21 mouse cellular contexts compared by ENCODE assay signal in the genomic region with DNA sequence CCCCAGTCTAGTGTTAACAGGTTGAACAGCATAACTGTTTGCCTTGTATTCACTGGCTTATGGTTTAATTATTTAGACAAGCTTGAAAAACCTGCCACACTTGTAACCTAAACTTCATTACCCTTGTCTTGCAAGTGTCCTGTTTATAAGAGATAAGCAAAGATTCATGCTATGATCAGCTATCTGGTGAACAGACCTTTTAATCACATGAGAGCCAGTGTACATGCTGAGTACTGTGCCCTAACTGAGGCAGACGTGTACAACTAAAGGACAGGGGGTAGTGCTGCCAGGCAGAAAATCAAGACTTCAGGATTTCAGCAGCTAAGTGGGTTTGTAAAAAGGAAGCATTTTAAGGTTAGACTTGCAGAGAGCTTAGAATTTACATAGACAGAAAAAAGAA. TPM values are rescaled to one million over a fixed set of nuclear protein-coding genes. Genes with fewer than 3 reads are reported as not detected.
DNase-seq lines count a peak whose midpoint lies in the region; ATAC-seq and TF ChIP-seq lines count a peak whose summit lies in the region.
"Had no signal": no experiment of that assay in that cellular context is flagged by ENCODE, and none has a peak within 500 bp of the region (broad histone marks: within the 10 kb centered on the region; RNA-seq: fewer than 3 reads in every experiment).

No protein-coding gene starts in this region.

- WGBS in liver, embryonic 13.5 days (ENCODE audit: insufficient replicate concordance) = 29% methylated on average over 1 of the region's 1 CpGs
- 49% methylated on average over 1 of the region's 1 CpGs for WGBS in lung, embryonic 16.5 days
- WGBS in lung, postnatal 0 days = 54% methylated on average over 1 of the region's 1 CpGs
- 92% methylated on average over 1 of the region's 1 CpGs for WGBS in macrophage (ENCODE audit: missing documents)

- peaks cover 79% of the 10 kb centered on the region for H3K79me2 ChIP-seq in macrophage (ENCODE audit: inconsistent target)

- peaks cover 22% of the 10 kb centered on the region for H3K4me1 ChIP-seq in liver, embryonic 13.5 days (replicated peaks)
- peaks cover 18% of the 10 kb centered on the region for H3K4me1 ChIP-seq in lung, embryonic 16.5 days (replicated peaks; ENCODE audit: control insufficient read depth, insufficient read depth, low read length)
- peaks cover 7% of the 10 kb centered on the region; the same call in 1 of the 2 replicates for H3K4me1 ChIP-seq in lung, postnatal 0 days (ENCODE audit: insufficient read depth, low read depth, low read length)
- peaks cover 38% of the 10 kb centered on the region for H3K4me1 ChIP-seq in G1E (ENCODE audit: insufficient read depth, low read depth, low read length)
- H3K4me1 ChIP-seq: embryonic facial prominence, embryonic 10.5 days; forebrain, embryonic 13.5 days; hindbrain, embryonic 13.5 days had no signal

- H3K4me3 ChIP-seq in liver, embryonic 13.5 days (replicated peaks) = no peak overlapping the region
- H3K4me3 ChIP-seq in lung, embryonic 16.5 days (ENCODE audit: low read length) = no peak overlapping the region
- H3K4me3 ChIP-seq in lung, postnatal 0 days (ENCODE audit: low read depth, low read length) = no peak overlapping the region
- no peak overlapping the region for H3K4me3 ChIP-seq in G1E (ENCODE audit: low read depth, low read length)
- H3K4me3 ChIP-seq in macrophage (ENCODE audit: inconsistent target) = no peak overlapping the region
- H3K4me3 ChIP-seq: embryonic facial prominence, embryonic 10.5 days; forebrain, embryonic 13.5 days; gastrocnemius, adult 2 months; heart, embryonic 10.5 days; hindbrain, embryonic 13.5 days had no signal

- DNase-seq in liver, embryonic 13.5 days = no peak
- DNase-seq in liver (no peak), G1E (ENCODE audit: low spot score) (no peak)
- DNase-seq in lung, postnatal 0 days (ENCODE audit: low spot score) = no peak
- no peak for DNase-seq in layer of hippocampus, adult 18-20 months (ENCODE audit: low spot score in 2 of 2)
- no peak for DNase-seq in kidney, postnatal 14 days
- DNase-seq: adrenal gland, adult 2 months; adrenal gland, postnatal 25 days; cerebellum, adult 2 months; cerebellum, postnatal 10 days; forebrain, postnatal 0 days; gastrocnemius, adult 2 months; gastrocnemius, postnatal 25 days; heart, adult 18-20 months had no signal

- no peak overlapping the region for H3K9ac ChIP-seq in liver, embryonic 13.5 days
- no peak overlapping the region for H3K9ac ChIP-seq in lung, embryonic 16.5 days (ENCODE audit: low read length)
- no peak overlapping the region for H3K9ac ChIP-seq in lung, postnatal 0 days (replicated peaks; ENCODE audit: low read depth)
- H3K9ac ChIP-seq: forebrain, embryonic 13.5 days; forebrain, postnatal 0 days; hindbrain, embryonic 13.5 days had no signal

- TF ChIP-seq EP300 in lung, postnatal 0 days (IDR thresholded peaks at IDR 0.05) = no peak

- peaks cover 39% of the 10 kb centered on the region for H3K36me3 ChIP-seq in liver, embryonic 13.5 days
- peaks cover 5% of the 10 kb centered on the region for H3K36me3 ChIP-seq in lung, embryonic 16.5 days (ENCODE audit: control insufficient read depth, insufficient read depth, low read length)
- peaks cover 10% of the 10 kb centered on the region; the same call in 1 of the 2 replicates for H3K36me3 ChIP-seq in lung, postnatal 0 days (ENCODE audit: insufficient read depth, low read length)
- peaks cover 86% of the 10 kb centered on the region for H3K36me3 ChIP-seq in G1E (replicated peaks)
- peaks cover 14% of the 10 kb centered on the region; the same call in 1 of the 2 replicates for H3K36me3 ChIP-seq in macrophage (ENCODE audit: inconsistent target)

- no peaks in the 10 kb centered on the region for H3K9me3 ChIP-seq in liver, embryonic 13.5 days (replicated peaks)
- no peaks in the 10 kb centered on the region for H3K9me3 ChIP-seq in lung, embryonic 16.5 days (ENCODE audit: control insufficient read depth, low read length)
- H3K9me3 ChIP-seq in lung, postnatal 0 days (ENCODE audit: low read length) = no peaks in the 10 kb centered on the region
- H3K9me3 ChIP-seq in G1E (replicated peaks) = no peaks in the 10 kb centered on the region
- H3K9me3 ChIP-seq: embryonic facial prominence, embryonic 10.5 days; forebrain, embryonic 13.5 days; heart, embryonic 10.5 days; hindbrain, embryonic 13.5 days had no signal

- H3K27me3 ChIP-seq in liver, embryonic 13.5 days = no peaks in the 10 kb centered on the region
- H3K27me3 ChIP-seq in lung, embryonic 16.5 days (ENCODE audit: control insufficient read depth, insufficient read depth, low read depth, low read length) = no peaks in the 10 kb centered on the region
- H3K27me3 ChIP-seq in lung, postnatal 0 days (replicated peaks; ENCODE audit: insufficient read depth, low read length) = no peaks in the 10 kb centered on the region
- H3K27me3 ChIP-seq in G1E (ENCODE audit: insufficient read depth, low read length) = no peaks in the 10 kb centered on the region
- H3K27me3 ChIP-seq: forebrain, embryonic 13.5 days; hindbrain, embryonic 13.5 days had no signal

- H3K27ac ChIP-seq in liver, embryonic 13.5 days = no peak overlapping the region
- H3K27ac ChIP-seq in lung, embryonic 16.5 days (ENCODE audit: low read length) = peak overlapping the region; percentile 50
- H3K27ac ChIP-seq in lung, postnatal 0 days (ENCODE audit: low read length) = no peak overlapping the region
- peak overlapping the region; percentile 75 for H3K27ac ChIP-seq in macrophage
- H3K27ac ChIP-seq: embryonic facial prominence, embryonic 10.5 days; forebrain, embryonic 13.5 days; heart, embryonic 10.5 days; hindbrain, embryonic 13.5 days; hindbrain, postnatal 0 days had no signal

- H3K4me2 ChIP-seq in liver, embryonic 13.5 days = no peak overlapping the region
- no peak overlapping the region for H3K4me2 ChIP-seq in lung, embryonic 16.5 days (ENCODE audit: low read depth, low read length)
- H3K4me2 ChIP-seq in lung, postnatal 0 days (replicated peaks; ENCODE audit: low read depth, low read length) = no peak overlapping the region
- H3K4me2 ChIP-seq: forebrain, embryonic 13.5 days; hindbrain, embryonic 13.5 days had no signal

- TF ChIP-seq CTCF in lung, postnatal 0 days (IDR thresholded peaks at IDR 0.05) = no peak
- no peak for TF ChIP-seq CTCF in G1E (IDR thresholded peaks at IDR 0.05; ENCODE audit: low read depth, low read length)

- peak; percentile 58; the same call in 1 of the 2 replicates for ATAC-seq in liver, embryonic 13.5 days (ENCODE audit: low read depth)
- ATAC-seq in lung, embryonic 16.5 days (ENCODE audit: low read depth) = no peak
- ATAC-seq in lung, postnatal 0 days = no peak
- ATAC-seq in G1E (ENCODE audit: extremely low read depth, insufficient number of reproducible peaks, low FRiP score, poor library complexity, severe bottlenecking) = peak; percentile 73
- ATAC-seq: forebrain, embryonic 13.5 days; forebrain, postnatal 0 days; hindbrain, postnatal 0 days had no signal

RNA-seq across cellular contexts. Expression of gene Cab39, which starts 46.5 kb away (rescaled TPM):
- polyA plus RNA-seq in liver, embryonic 13.5 days (2015; fragmentation: Nextera tagmentation; extraction: Ambion mirVana) = 11.4 and 13.4 TPM in 2 replicates
- 26.3 TPM in 2 replicates for polyA plus RNA-seq in lung, embryonic 16.5 days (2015; fragmentation: Nextera tagmentation; extraction: Ambion mirVana)
- 37.3 and 37.7 TPM in 2 replicates for polyA plus RNA-seq in lung, postnatal 0 days (2015; fragmentation: Nextera tagmentation; extraction: Ambion mirVana)
- total RNA-seq in G1E (2014; fragmentation: Nextera tagmentation) (147 and 159 TPM in 2 replicates), G1E (2017) (208 and 231 TPM in 2 replicates)
- polyA plus RNA-seq in G1E (2012) (41.8 and 51.3 TPM in 2 replicates), macrophage (2018) (120 to 143 TPM (median 143 TPM) in 3 replicates)
- 100 to 1,000 TPM in 2 of 26 experiments, 10 to 100 TPM in 24; 33.9 to 109 (median 74.3) TPM for total RNA-seq in macrophage (2018; cell fraction: chromatin; rRNA removed)
- 100 to 1,000 TPM in 25 of 26 experiments, 10 to 100 TPM in 1; 99.5 to 166 (median 146) TPM for total RNA-seq in macrophage (2018; cell fraction: cytosol; rRNA removed)
- 100 to 1,000 TPM in 15 of 26 experiments, 10 to 100 TPM in 11; 65.3 to 172 (median 109) TPM for total RNA-seq in macrophage (2018; cell fraction: nucleus; rRNA removed)
- 100 to 1,000 TPM; 146 to 163 TPM for total RNA-seq in layer of hippocampus, adult 18-20 months (2021)

RNA-seq across cellular contexts. Expression of gene Itm2c, which starts 54.3 kb away (rescaled TPM):
- polyA plus RNA-seq in liver, embryonic 13.5 days (2015; fragmentation: Nextera tagmentation; extraction: Ambion mirVana) = 38.3 and 39.7 TPM in 2 replicates
- 210 and 215 TPM in 2 replicates for polyA plus RNA-seq in lung, embryonic 16.5 days (2015; fragmentation: Nextera tagmentation; extraction: Ambion mirVana)
- polyA plus RNA-seq in lung, postnatal 0 days (2015; fragmentation: Nextera tagmentation; extraction: Ambion mirVana) = 221 and 244 TPM in 2 replicates
- total RNA-seq in G1E (2014; fragmentation: Nextera tagmentation) (51.8 and 67.5 TPM in 2 replicates), G1E (2017) (149 and 176 TPM in 2 replicates)
- polyA plus RNA-seq in G1E (2012) (67.9 and 69.9 TPM in 2 replicates), macrophage (2018) (124 to 253 TPM (median 156 TPM) in 3 replicates)
- total RNA-seq in macrophage (2018; cell fraction: chromatin; rRNA removed) = 10 to 100 TPM; 15.5 to 52.8 (median 27.2) TPM
- 100 to 1,000 TPM; 145 to 236 (median 194) TPM for total RNA-seq in macrophage (2018; cell fraction: cytosol; rRNA removed)
- total RNA-seq in macrophage (2018; cell fraction: nucleus; rRNA removed) = 100 to 1,000 TPM in 25 of 26 experiments, 10 to 100 TPM in 1; 69.6 to 258 (median 175) TPM
- 100 to 1,000 TPM; 867 to 891 TPM for total RNA-seq in layer of hippocampus, adult 18-20 months (2021)

Comparison
In these comparisons a context has a peak if more than half of its experiments do, and no peak if none do; other contexts are left out.
1. H3K27ac ChIP-seq: peak in lung, embryonic 16.5 days (single experiment) and macrophage (single experiment); none in liver, embryonic 13.5 days (single experiment) and lung, postnatal 0 days (single experiment).
2. ATAC-seq: peak in liver, embryonic 13.5 days (single experiment) and G1E (single experiment); none in lung, embryonic 16.5 days (single experiment) and lung, postnatal 0 days (single experiment).